Mouse (Mus musculus) skeletal muscle tissue, adult 2 months (tissue): ENCODE data around the gene Lmo4.

Source experiments
- DNase-seq: peaks from one replicate; pipeline ENCODE4 v3.0.0-alpha.2; 2012; ENCODE audit warnings: low read depth, low spot score

The Lmo4 gene

DNA sequence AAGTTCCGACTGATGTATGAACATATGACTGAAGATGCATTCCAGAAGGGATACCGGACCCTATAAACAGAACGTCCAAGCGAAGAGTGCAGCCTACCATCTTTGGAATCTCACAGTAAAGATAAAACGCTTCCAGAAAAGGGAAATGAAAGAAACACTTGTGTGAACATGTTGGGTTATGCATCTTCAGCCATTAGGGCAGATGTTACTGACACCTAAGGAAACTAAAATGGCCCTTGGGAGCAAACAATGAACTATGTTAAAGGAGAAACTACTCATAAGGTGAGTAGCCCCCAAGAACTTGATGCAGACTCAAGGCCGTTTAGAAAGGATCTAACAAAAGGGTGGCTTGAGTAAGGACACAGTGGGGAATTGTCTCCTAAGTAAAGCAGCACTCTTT lies 54.0 kb downstream of the Lmo4 start:
- DNase-seq, result no peak

- DNase-seq, result no peak
Measured at GRCm38 (mm10) chr3:144148234-144148633, 56.8 kb downstream of the Lmo4 start.

DNA sequence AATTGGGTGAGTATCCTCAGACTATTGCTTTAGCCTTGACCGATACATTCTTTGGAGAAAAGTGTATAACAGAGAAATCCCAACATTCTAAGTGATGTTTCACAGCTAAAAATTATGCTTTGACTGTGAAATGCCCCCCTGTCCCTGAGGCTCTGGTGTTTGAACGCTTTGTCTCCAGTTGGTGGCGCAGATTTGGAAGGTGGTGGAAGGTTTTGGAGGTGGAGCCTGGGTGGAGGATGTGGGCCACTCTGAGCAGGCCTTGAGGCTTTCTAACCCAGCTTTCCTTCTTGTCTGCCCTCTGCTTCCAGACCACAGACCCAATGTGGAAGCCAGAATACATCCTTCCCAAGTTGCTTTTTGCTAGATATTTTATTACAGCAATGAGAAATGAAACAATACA lies 57.8 kb downstream of the Lmo4 start:
- no peak for DNase-seq

GRCm38 (mm10) chr3:144144066-144144465 lies 61.0 kb downstream of the Lmo4 start:
- no peak for DNase-seq

- DNase-seq, result no peak
Measured at GRCm38 (mm10) chr3:144142939-144143338, 62.1 kb downstream of the Lmo4 start.

GRCm38 (mm10) chr3:144141786-144142185 lies 63.2 kb downstream of the Lmo4 start:
- no peak for DNase-seq

- no peak for DNase-seq
Measured at GRCm38 (mm10) chr3:144140816-144141215, 64.2 kb downstream of the Lmo4 start.

- DNase-seq, result no peak
Measured at GRCm38 (mm10) chr3:144138659-144139058, 66.4 kb downstream of the Lmo4 start.
